Mouse (Mus musculus) lung, embryonic 14.5 days (tissue): ENCODE measurements around the gene Wdfy4. TPM values are rescaled to one million over a fixed set of nuclear protein-coding genes. Genes with fewer than 3 reads are reported as not detected.

Experiments used
- ATAC-seq: fragments of 200-750 bp; cut with Nextera tagmentation; 2 replicates; pipeline ENCODE4 v1.8.0; 2017; ENCODE audit warnings: mild to moderate bottlenecking, moderate TSS enrichment, moderate library complexity; ENCODE audit not compliant: insufficient read depth
- DNase-seq: peaks from one replicate; pipeline ENCODE4 v3.0.0-alpha.2; 2015
- H3K27ac ChIP-seq: fragments of 300-500 bp; sonication (generic); 2 replicates; pipeline ENCODE4 v1.5.1; 2014; ENCODE audit warnings: low read depth, mild to moderate bottlenecking, moderate library complexity
- H3K27me3 ChIP-seq: fragments of 300-500 bp; sonication (generic); 2 replicates; pipeline ENCODE4 v1.6.1; 2014; ENCODE audit warnings: low read length, control low read depth; ENCODE audit not compliant: insufficient read depth
- H3K36me3 ChIP-seq: fragments of 300-500 bp; sonication (generic); 2 replicates; pipeline ENCODE4 v1.6.1; 2014; ENCODE audit warnings: control low read depth; ENCODE audit not compliant: insufficient read depth
- H3K4me1 ChIP-seq: fragments of 300-500 bp; sonication (generic); 2 replicates; pipeline ENCODE4 v1.6.1; 2014; ENCODE audit warnings: antibody characterized with exemption, control low read depth; ENCODE audit not compliant: insufficient read depth
- H3K4me2 ChIP-seq: fragments of 300-500 bp; sonication (generic); 2 replicates; pipeline ENCODE4 v1.6.1; 2014; ENCODE audit warnings: mild to moderate bottlenecking
- H3K4me3 ChIP-seq: fragments of 300-500 bp; sonication (generic); 2 replicates; pipeline ENCODE4 v1.5.1; 2014; ENCODE audit warnings: low read depth, low read length
- H3K9ac ChIP-seq: fragments of 300-500 bp; sonication (generic); 2 replicates; pipeline ENCODE4 v1.6.1; 2014
- H3K9me3 ChIP-seq: fragments of 300-500 bp; sonication (generic); 2 replicates; pipeline ENCODE4 v1.6.1; 2016; ENCODE audit warnings: low read depth, low read length, control low read depth
- CTCF ChIP-seq: IDR thresholded peaks from 2 replicates; pipeline ENCODE4 v1.5.1; 2016; ENCODE audit warnings: antibody characterized with exemption, low read depth
- whole genome bisulfite sequencing: fragments of 180-500 bp; shearing (Covaris S2); extraction: QIAGEN DNeasy Blood & Tissue Kit; methylation state at CpG from one replicate; pipeline ENCODE4 v1.1.7; 2014; 5-methylcytosine and 5-hydroxymethylcytosine counted together
- polyA plus RNA-seq: library from polyadenylated mRNA; unstranded; fragments of >200 nt; fragmentation: Nextera tagmentation; extraction: Ambion mirVana; gene quantifications from 2 replicates; pipeline ENCODE4 v1.2.1, GENCODE M21; 2014

The Wdfy4 gene
- polyA plus RNA-seq = 0.27 and 0.57 TPM in 2 replicates

DNA sequence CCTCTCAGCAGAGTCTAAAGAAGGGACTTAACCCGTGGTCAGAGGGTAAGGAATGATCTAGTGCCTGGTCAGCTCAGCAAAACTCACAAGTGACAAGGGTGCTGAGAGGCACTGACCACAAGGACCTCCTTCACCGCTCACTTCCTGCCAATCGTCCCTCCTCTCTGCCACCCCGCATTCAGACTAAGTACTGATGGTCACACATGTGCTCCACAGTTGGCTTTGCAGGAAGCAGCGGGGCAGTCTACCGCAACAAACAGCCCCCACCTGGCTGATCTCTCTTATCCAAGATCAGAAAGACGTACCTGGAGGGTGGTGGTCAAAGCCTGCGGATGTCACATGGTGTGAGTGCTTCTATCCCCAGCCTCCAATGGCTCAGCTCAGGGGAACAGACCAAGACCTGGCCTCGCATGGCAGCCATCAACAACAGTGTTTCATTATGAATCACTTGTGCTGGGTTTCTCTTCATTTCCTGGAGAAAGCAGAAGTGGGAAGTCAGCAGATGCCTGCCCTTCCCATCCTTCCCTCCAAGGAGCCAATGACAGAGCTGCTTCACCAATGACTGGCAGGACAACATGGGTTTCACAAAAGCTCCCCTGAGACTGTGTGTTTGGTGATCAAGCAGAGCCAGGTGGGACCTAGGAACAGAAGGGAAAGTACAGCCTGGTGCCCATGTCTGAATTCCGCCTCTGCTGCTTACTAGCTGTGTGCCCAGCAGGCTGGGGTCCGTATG lies at the start of gene Wdfy4:
Gene Wdfy4, minus strand, starts transcription at position 441 of the 733 bp plus-strand sequence.
- TF ChIP-seq CTCF = no peak
- DNase-seq (no peak), ATAC-seq (no peak)
- no peaks in the 10 kb centered on the region for H3K27me3 ChIP-seq
- no peak within 1 kb of the TSS for H3K27ac ChIP-seq
- H3K4me3 ChIP-seq = no peak within 1 kb of the TSS
- no peaks in the 10 kb centered on the region for H3K36me3 ChIP-seq
- 84% methylated on average over 11 of the region's 11 CpGs for WGBS
- no peaks in the 10 kb centered on the region for H3K9me3 ChIP-seq
- H3K9ac ChIP-seq = no peak within 1 kb of the TSS
- no peak within 1 kb of the TSS for H3K4me2 ChIP-seq
- no peaks in the 10 kb centered on the region for H3K4me1 ChIP-seq

DNA sequence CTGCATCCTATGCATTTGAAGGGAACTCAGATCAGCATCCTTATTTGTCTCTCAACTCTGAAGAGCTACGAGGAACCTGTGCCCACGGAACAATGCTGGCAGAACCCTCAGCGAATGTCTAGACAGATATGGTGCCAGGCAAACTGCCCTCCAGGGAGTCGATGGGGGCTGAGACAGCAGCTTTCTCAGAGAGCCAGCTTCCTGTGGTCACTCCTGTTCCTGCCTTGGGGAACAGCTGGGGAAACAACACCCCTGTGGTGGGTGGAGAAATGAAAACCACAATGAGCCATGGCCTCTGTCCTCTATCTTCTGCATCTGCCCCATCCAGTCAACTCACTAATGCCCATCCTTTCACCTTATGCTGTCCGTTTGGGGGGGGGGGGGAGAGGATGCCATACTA lies 46.7 kb upstream of the Wdfy4 start:
- DNase-seq = no peak
- 71% methylated on average over 5 of the region's 5 CpGs for WGBS
- H3K9ac ChIP-seq = no peak overlapping the region
- ATAC-seq = no peak
- H3K4me2 ChIP-seq = no peak overlapping the region
- TF ChIP-seq CTCF = no peak
- no peak overlapping the region for H3K27ac ChIP-seq
- no peaks in the 10 kb centered on the region for H3K4me1 ChIP-seq
- no peaks in the 10 kb centered on the region for H3K27me3 ChIP-seq
- no peak overlapping the region for H3K4me3 ChIP-seq
- H3K9me3 ChIP-seq = no peaks in the 10 kb centered on the region
- no peaks in the 10 kb centered on the region for H3K36me3 ChIP-seq

DNA sequence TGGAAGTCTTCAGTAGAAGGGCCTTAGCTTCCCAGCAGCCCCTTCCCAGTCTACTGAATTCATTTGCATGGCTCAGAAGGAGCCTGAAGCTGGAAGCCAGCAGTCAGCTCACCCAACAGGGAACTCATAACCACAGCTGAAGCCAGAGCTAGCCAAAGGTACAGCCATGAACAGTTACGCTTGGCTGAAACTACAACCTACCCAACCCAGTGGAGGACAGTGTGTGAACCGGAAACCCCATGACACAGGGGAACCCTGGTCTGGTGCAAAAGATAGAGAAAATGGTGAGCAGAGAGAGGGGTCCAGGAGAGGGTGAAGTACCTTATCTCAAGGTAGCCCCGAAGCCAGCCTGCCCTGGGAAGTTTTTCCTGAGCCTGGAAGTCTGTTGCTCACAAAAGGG lies 46.0 kb upstream of the Wdfy4 start:
- Histone ChIP-seq H3K36me3 (no peaks in the 10 kb centered on the region), H3K4me1 (no peaks in the 10 kb centered on the region), H3K4me3 (no peak overlapping the region), H3K27ac (no peak overlapping the region), H3K27me3 (no peaks in the 10 kb centered on the region), H3K9me3 (no peaks in the 10 kb centered on the region), H3K9ac (no peak overlapping the region), H3K4me2 (no peak overlapping the region)
- DNase-seq (no peak), ATAC-seq (no peak)
- 75% methylated on average over 3 of the region's 3 CpGs for WGBS
- TF ChIP-seq CTCF = no peak

DNA sequence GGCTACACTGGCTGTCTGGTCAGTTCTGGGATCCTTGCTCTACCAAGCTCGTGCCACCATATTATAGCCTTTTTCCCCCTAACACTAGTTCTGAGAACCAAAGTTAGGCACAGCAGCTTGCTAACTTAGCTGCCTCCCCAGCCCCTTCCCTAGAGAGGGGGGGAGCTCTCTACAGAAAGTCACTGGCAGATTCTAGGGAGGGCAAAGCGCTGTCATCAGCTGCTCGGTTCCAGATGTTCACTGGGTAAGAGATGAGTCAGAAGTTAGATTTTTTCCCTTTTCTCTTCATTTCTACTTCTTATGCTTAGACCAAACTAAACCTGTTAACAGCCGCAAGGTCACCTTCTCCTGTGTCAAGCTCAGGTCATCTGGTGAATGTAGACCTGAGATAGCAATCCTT lies 45.4 kb upstream of the Wdfy4 start:
- Histone ChIP-seq H3K27ac (no peak overlapping the region), H3K4me2 (no peak overlapping the region), H3K27me3 (no peaks in the 10 kb centered on the region), H3K9ac (no peak overlapping the region), H3K36me3 (no peaks in the 10 kb centered on the region), H3K4me1 (no peaks in the 10 kb centered on the region), H3K9me3 (no peaks in the 10 kb centered on the region), H3K4me3 (no peak overlapping the region)
- TF ChIP-seq CTCF = no peak
- no peak for DNase-seq
- ATAC-seq = no peak
- WGBS = 75% methylated on average over 4 of the region's 4 CpGs

DNA sequence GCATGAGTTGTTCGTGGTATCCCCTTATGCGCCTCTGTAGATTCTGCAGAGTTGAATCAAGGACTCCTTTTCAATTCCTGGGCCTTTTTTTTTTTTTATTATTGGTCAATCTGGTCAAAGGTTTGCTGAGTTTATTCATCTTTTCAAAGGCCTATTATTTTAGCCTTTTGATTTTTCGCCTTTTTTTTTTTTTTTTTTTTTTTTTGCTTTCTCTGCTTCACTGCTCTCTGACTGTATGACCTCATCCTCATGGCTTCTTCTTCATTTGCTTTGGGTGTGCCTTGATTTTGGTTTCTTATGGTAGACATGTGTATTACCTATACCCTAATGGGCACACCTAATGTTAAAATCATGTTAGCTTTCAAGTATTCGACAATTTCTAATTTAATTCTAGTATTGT lies 39.9 kb upstream of the Wdfy4 start:
- H3K9ac ChIP-seq = no peak overlapping the region
- H3K27ac ChIP-seq = no peak overlapping the region
- no peaks in the 10 kb centered on the region for H3K36me3 ChIP-seq
- no peaks in the 10 kb centered on the region for H3K9me3 ChIP-seq
- no peak overlapping the region for H3K4me3 ChIP-seq
- TF ChIP-seq CTCF = no peak
- no peaks in the 10 kb centered on the region for H3K27me3 ChIP-seq
- no peak overlapping the region for H3K4me2 ChIP-seq
- H3K4me1 ChIP-seq = no peaks in the 10 kb centered on the region
- DNase-seq (no peak), ATAC-seq (no peak)
- WGBS = 84% methylated on average over 4 of the region's 4 CpGs

DNA sequence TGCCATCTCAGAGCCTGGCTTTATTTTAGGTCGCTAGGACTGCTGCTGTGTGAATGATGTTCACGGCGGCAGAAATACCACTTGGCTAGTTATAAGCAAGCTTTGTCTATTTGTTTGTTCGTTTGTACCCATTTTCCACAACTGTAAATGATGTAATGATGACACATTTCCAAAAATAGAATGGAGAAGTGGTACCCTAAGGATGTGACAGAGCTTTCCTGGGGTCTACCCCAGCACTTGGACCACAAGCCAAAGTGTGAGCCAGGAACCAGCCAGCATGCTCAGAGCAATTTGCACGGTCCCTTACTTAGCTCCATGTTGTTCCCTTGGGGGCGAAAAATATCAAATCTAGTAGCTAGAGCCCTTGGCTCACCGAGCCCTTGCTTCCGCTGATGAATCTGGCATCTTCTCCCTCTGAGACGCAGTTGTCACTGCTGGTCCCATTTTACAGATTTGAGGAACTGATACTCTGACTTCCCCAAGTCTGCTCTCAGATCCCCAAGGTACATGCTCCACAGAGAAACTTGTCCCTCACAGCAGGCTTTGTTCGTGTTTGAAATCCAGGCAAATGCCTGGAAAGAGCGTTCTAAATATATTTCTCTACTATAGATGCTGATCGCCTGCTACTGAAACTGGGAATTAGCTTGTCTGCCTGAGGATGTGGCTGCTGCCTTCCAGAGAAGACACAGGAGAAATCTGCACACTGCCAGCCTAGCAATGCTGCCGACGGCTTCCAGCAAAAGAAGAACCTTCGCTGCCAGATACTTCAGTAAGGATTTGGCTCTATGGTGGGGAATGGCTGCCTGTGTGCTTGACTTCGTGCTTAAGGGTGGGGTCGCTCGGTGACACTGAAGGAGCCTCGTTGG lies 31.3 kb upstream of the Wdfy4 start:
- WGBS = 79% methylated on average over 19 of the region's 19 CpGs
- no peaks in the 10 kb centered on the region for H3K27me3 ChIP-seq
- no peak overlapping the region for H3K9ac ChIP-seq
- no peak overlapping the region for H3K4me2 ChIP-seq
- no peaks in the 10 kb centered on the region for H3K9me3 ChIP-seq
- H3K27ac ChIP-seq = no peak overlapping the region
- no peak for TF ChIP-seq CTCF
- ATAC-seq = no peak
- DNase-seq = no peak
- H3K4me3 ChIP-seq = no peak overlapping the region
- no peaks in the 10 kb centered on the region for H3K36me3 ChIP-seq
- H3K4me1 ChIP-seq = peaks cover 4% of the 10 kb centered on the region; the same call in 1 of the 2 replicates

DNA sequence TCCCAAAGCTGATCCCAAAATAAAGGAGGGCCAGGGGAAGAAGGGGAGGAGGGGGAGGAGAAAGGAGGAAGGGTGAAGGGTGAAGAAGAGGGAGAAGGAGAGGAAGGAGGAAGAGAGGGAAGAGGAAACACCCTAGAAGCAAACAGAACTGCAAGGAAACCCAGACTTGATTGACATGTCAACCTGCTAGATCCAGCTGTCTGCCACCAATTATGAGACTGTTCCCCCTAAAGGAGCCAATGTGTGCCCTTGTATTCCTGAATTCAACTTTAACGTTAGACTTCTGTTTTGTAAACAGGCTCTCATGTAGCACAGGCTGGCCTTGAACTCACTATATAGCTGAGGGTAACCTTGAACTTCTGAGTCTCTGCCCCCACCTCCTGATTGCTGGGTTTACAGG lies 29.9 kb upstream of the Wdfy4 start:
- Histone ChIP-seq H3K4me2 (no peak overlapping the region), H3K4me3 (no peak overlapping the region), H3K27ac (no peak overlapping the region), H3K9me3 (no peaks in the 10 kb centered on the region), H3K36me3 (no peaks in the 10 kb centered on the region), H3K9ac (no peak overlapping the region), H3K27me3 (no peaks in the 10 kb centered on the region), H3K4me1 (peaks cover 4% of the 10 kb centered on the region; the same call in 1 of the 2 replicates)
- ATAC-seq (no peak), DNase-seq (no peak)
- WGBS = 29% methylated on average over 1 of the region's 1 CpGs
- no peak for TF ChIP-seq CTCF
